Mouse (Mus musculus) inflammation-experienced regulatory T-cells, adult 16 weeks (primary cell): Measurements from ENCODE around the gene Myo10. TPM values are rescaled to one million over a fixed set of nuclear protein-coding genes. Genes with fewer than 3 reads are reported as not detected.

Experiments
- polyA plus RNA-seq: library from polyadenylated mRNA; unstranded; fragments of 100-300 nt; shearing (Covaris generic); gene quantifications from one replicate; pipeline ENCODE4 v1.2.1, GENCODE M21; 2017

Gene Myo10
- polyA plus RNA-seq = 1.2 TPM

DNA sequence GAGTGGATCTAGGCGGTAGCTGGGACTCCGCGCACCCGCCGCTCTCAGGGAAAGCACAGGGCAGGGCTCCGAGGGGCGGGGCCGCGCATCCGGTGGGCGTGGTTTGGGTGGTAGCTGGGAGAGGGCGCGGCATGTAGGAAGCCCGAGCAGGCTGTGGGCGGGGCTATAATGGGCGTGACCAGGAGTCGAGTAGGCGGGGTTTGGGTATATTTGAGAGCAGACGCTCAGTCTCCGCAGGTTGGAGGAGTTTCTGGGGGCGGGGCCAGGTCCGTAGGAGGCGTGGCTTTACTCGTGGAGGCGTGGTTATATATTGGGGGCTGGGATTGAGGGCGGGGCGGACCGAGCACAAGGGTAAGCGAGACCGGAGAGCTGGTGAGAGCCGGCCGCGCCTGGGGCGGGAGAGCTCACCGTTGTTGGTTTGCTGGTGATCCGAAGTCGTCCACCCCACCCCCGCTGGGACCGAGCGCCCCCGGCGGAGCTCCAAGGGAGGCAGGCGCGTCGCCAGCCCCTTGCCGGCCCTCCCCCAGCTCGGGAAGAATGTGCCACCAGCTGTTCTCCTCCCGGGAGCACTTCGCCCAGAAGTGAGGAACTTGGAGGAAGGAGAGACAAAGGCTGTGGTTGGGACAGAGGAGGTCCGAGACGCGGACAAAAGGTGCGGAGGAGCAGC is at the start of gene Myo10:
Gene Myo10 (plus strand): TSS at position 326 of the 667 bp plus-strand sequence.

DNA sequence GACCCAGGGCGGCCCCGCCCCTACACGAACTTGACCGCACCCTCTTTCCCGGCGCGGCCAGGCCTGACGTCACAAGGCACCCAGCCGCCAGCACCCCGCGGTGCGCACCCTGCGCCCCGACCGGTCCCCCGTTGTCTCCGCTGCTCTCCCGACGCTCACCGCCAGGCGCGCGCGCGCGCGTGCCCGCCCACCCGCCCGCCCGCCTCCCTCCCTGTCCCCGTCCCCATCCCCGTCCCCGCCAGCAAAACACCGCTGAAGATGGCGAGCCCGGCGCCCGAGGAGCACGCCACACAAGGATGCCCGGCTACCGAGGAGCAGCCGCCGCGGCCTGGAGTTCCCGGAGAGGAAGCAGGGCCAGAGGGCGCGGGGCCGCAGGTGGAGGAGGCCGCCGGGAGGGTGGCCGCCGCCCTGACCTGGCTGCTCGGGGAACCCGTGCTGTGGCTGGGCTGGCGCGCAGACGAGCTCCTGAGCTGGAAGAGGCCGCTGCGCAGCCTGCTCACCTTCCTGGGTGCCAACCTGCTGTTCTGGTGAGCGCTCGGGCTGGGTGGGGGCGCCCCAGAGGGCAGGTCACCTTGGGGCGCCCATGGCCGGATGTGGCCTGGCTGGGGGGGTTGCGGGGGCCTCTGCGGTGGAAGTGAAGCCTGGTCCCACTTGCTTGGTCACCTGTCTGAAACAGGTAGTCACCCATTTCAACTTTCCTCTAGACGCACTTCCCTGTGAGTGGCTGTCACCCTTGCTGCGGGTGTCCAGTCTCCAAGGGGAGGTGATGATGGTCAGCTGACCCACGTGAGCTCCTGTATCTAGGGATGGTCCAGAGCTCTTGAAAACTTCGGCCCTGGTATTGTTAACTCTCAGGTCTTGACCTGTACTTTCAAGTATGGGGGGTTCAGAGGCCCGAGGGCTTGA is 221.0 kb downstream of the Myo10 start, which contains the start of gene Retreg1:
Gene Retreg1 (plus strand): TSS at position 95 of the 906 bp plus-strand sequence.

Other genes with a start within 250 kb of the Myo10 start
- 0.16 TPM for gene Basp1, start 208.8 kb upstream of the Myo10 start, polyA plus RNA-seq
- gene Retreg1, start 220.7 kb downstream of the Myo10 start, polyA plus RNA-seq = 40.8 TPM